Mouse (Mus musculus) CH12.LX (cell line): ENCODE results near the gene Eif4ebp2. TPM values are rescaled to one million over a fixed set of nuclear protein-coding genes. Genes with fewer than 3 reads are reported as not detected.

Experiments
- DNase-seq: peaks from one replicate; pipeline ENCODE4 v3.0.0-alpha.2; 2013; ENCODE audit errors: extremely low read depth
- H3K27ac ChIP-seq: 2 replicates; pipeline ENCODE4 v1.5.1; 2012; ENCODE audit warnings: low read depth, mild to moderate bottlenecking, control low read depth, moderate library complexity; ENCODE audit not compliant: insufficient read depth
- H3K27me3 ChIP-seq: replicated peaks from 2 replicates; pipeline ENCODE3; 2012; ENCODE audit warnings: inconsistent platforms
- H3K36me3 ChIP-seq, 2 experiments: replicated peaks in 1 of 2; 2 replicates each; pipeline versions ENCODE3 to v1.6.1; 2012; ENCODE audit warnings: inconsistent platforms in 1 of 2, low read length in 1 of 2, mild to moderate bottlenecking in 1 of 2, mixed read lengths in 1 of 2, moderate library complexity in 1 of 2; ENCODE audit not compliant: control insufficient read depth in 1 of 2, insufficient read depth in 1 of 2
- H3K4me1 ChIP-seq, 2 experiments: 2 replicates each; pipeline ENCODE4 v1.6.1; 2012; ENCODE audit warnings: inconsistent platforms in 1 of 2, moderate library complexity in 1 of 2; ENCODE audit not compliant: insufficient read depth in 2 of 2, control insufficient read depth in 1 of 2
- H3K4me2 ChIP-seq: 2 replicates; pipeline ENCODE4 v1.6.1; 2012; ENCODE audit warnings: low read depth, mild to moderate bottlenecking, control low read depth; ENCODE audit not compliant: poor library complexity, insufficient read depth, severe bottlenecking
- H3K4me3 ChIP-seq, 3 experiments: fragments of 150-350 bp in 1 of 3; sonication (generic) in 1 of 3; replicated peaks in 1 of 3; 2 replicates each; pipeline versions ENCODE3 to v1.5.1; 2011 to 2012; ENCODE audit warnings: low read depth in 2 of 3, low read length in 2 of 3, mild to moderate bottlenecking in 2 of 3, moderate library complexity in 2 of 3, control low read depth in 1 of 3, improper control_type of control experiment in 1 of 3, inconsistent platforms in 1 of 3, mixed read lengths in 1 of 3; ENCODE audit not compliant: poor library complexity in 1 of 3
- H3K79me2 ChIP-seq: replicated peaks from 2 replicates; pipeline ENCODE4 v1.6.1; 2012; ENCODE audit warnings: mild to moderate bottlenecking, moderate library complexity; ENCODE audit not compliant: control insufficient read depth, poor library complexity, insufficient read depth, severe bottlenecking; ENCODE audit errors: extremely low read depth
- H3K9ac ChIP-seq: 2 replicates; pipeline ENCODE4 v1.6.1; 2012; ENCODE audit warnings: low read depth, mild to moderate bottlenecking, control low read depth, moderate library complexity; ENCODE audit not compliant: insufficient read depth
- H3K9me3 ChIP-seq: replicated peaks from 2 replicates; pipeline ENCODE3; 2012; ENCODE audit warnings: low read length, inconsistent platforms, mixed read lengths
- BHLHE40 ChIP-seq: IDR thresholded peaks from 2 replicates; pipeline ENCODE4 v1.6.1; 2011; ENCODE audit warnings: mild to moderate bottlenecking, low read depth, low read length, improper control_type of control experiment
- CHD1 ChIP-seq: IDR thresholded peaks from 2 replicates; pipeline ENCODE4 v1.6.1; 2012; ENCODE audit warnings: low read depth, low read length, improper control_type of control experiment, inconsistent platforms
- CHD2 ChIP-seq: IDR thresholded peaks from 2 replicates; pipeline ENCODE4 v1.6.1; 2011; ENCODE audit warnings: low read length, improper control_type of control experiment
- E2F4 ChIP-seq: IDR thresholded peaks from 2 replicates; pipeline ENCODE4 v1.6.1; 2011; ENCODE audit warnings: low read depth, low read length, improper control_type of control experiment; ENCODE audit not compliant: insufficient replicate concordance
- ELF1 ChIP-seq: IDR thresholded peaks from 2 replicates; pipeline ENCODE4 v1.6.1; 2014; ENCODE audit warnings: low read depth, mild to moderate bottlenecking, inconsistent platforms, low read length, improper control_type of control experiment
- EP300 ChIP-seq: IDR thresholded peaks from 2 replicates; pipeline ENCODE4 v1.6.1; 2011; ENCODE audit warnings: low read length, improper control_type of control experiment
- HCFC1 ChIP-seq: IDR thresholded peaks from 2 replicates; pipeline ENCODE4 v1.6.1; 2012; ENCODE audit warnings: low read depth, mild to moderate bottlenecking, inconsistent platforms, low read length, improper control_type of control experiment
- JUN ChIP-seq: IDR thresholded peaks from 2 replicates; pipeline ENCODE4 v1.6.1; 2011; ENCODE audit warnings: low read depth, mild to moderate bottlenecking, low read length, improper control_type of control experiment, moderate library complexity; ENCODE audit not compliant: insufficient read depth
- KAT2A ChIP-seq: IDR thresholded peaks from 2 replicates; pipeline ENCODE4 v1.6.1; 2012; ENCODE audit warnings: low read length, improper control_type of control experiment, inconsistent platforms; ENCODE audit not compliant: insufficient replicate concordance
- MEF2A ChIP-seq: IDR thresholded peaks from 2 replicates; pipeline ENCODE4 v1.6.1; 2014; ENCODE audit warnings: low read depth, mild to moderate bottlenecking, inconsistent platforms, low read length, improper control_type of control experiment, borderline replicate concordance
- MXI1 ChIP-seq: IDR thresholded peaks from 2 replicates; pipeline ENCODE4 v1.6.1; 2011; ENCODE audit warnings: mild to moderate bottlenecking, low read depth, low read length, improper control_type of control experiment
- PAX5 ChIP-seq: IDR thresholded peaks from 2 replicates; pipeline ENCODE4 v1.6.1; 2012; ENCODE audit warnings: low read length, inconsistent platforms, mixed read lengths
- POLR2AphosphoS2 ChIP-seq: IDR thresholded peaks from 2 replicates; pipeline ENCODE4 v1.6.1; 2011; ENCODE audit warnings: low read depth, low read length, improper control_type of control experiment
- RAD21 ChIP-seq: IDR thresholded peaks from 2 replicates; pipeline ENCODE4 v1.6.1; 2011; ENCODE audit warnings: low read depth, mild to moderate bottlenecking, low read length, improper control_type of control experiment, moderate library complexity
- RCOR1 ChIP-seq: conservative IDR thresholded peaks from 2 replicates; pipeline ENCODE4 v1.6.1; 2012; ENCODE audit warnings: low read depth, mild to moderate bottlenecking, inconsistent platforms, low read length, improper control_type of control experiment
- SIN3A ChIP-seq: IDR thresholded peaks from 2 replicates; pipeline ENCODE4 v1.6.1; 2012; ENCODE audit warnings: low read length, improper control_type of control experiment, inconsistent platforms
- SMC3 ChIP-seq: IDR thresholded peaks from 2 replicates; pipeline ENCODE4 v1.6.1; 2011; ENCODE audit warnings: low read depth, low read length, improper control_type of control experiment
- TBP ChIP-seq: conservative IDR thresholded peaks from 2 replicates; pipeline ENCODE4 v1.6.1; 2011; ENCODE audit warnings: low read depth, low read length, improper control_type of control experiment
- UBTF ChIP-seq: IDR thresholded peaks from 2 replicates; pipeline ENCODE4 v1.6.1; 2012; ENCODE audit warnings: low read depth, mild to moderate bottlenecking, inconsistent platforms, low read length, improper control_type of control experiment, moderate library complexity
- USF1 ChIP-seq: IDR thresholded peaks from 2 replicates; pipeline ENCODE4 v1.6.1; 2014; ENCODE audit warnings: low read depth, mild to moderate bottlenecking, inconsistent platforms, low read length, improper control_type of control experiment
- USF2 ChIP-seq: conservative IDR thresholded peaks from 2 replicates; pipeline ENCODE4 v1.6.1; 2011; ENCODE audit warnings: low read depth, low read length, improper control_type of control experiment
- ZC3H11A ChIP-seq: IDR thresholded peaks from 2 replicates; pipeline ENCODE4 v1.6.1; 2012; ENCODE audit warnings: low read depth, mild to moderate bottlenecking, inconsistent platforms, low read length, improper control_type of control experiment
- ZMIZ1 ChIP-seq: IDR thresholded peaks from 2 replicates; pipeline ENCODE4 v1.6.1; 2012; ENCODE audit warnings: low read depth, mild to moderate bottlenecking, inconsistent platforms, low read length, improper control_type of control experiment
- dilution Hi-C: fragments of 300-500 bp; cut with MboI; formaldehyde crosslinking; loops from 2 replicates; pipeline ENCODE4 v1.14.3; 2020; ENCODE audit warnings: low sequenced_read_pairs; ENCODE audit not compliant: extremely low pct_unique_long_range_greater_than_20kb, extremely low pct_ligation_motif_present
- in situ Hi-C: fragments of 300-500 bp; cut with MboI; formaldehyde crosslinking; loops from 3 replicates; pipeline ENCODE4 v1.14.3; 2019; ENCODE audit warnings: low sequenced_read_pairs, low pct_ligation_motif_present, low pct_unique_long_range_greater_than_20kb, mixed read lengths
- polyA plus RNA-seq: library from polyadenylated mRNA; unstranded; fragments of >175 nt; gene quantifications from 2 replicates; pipeline ENCODE4 v1.2.1, GENCODE M21; 2012; ENCODE audit warnings: low read depth; ENCODE audit not compliant: insufficient read length
- total RNA-seq, 2 experiments: library from RNA; depleted of rRNA; stranded (reverse); fragments of 300-350 nt in 1 of 2; fragments of >200 nt in 1 of 2; gene quantifications; 2 replicates each; pipeline ENCODE4 v1.2.3; 2012 to 2014

The Eif4ebp2 gene
- total and polyA plus RNA-seq, 3 experiments: 7.5 to 73.2 (median 16.4) TPM

DNA sequence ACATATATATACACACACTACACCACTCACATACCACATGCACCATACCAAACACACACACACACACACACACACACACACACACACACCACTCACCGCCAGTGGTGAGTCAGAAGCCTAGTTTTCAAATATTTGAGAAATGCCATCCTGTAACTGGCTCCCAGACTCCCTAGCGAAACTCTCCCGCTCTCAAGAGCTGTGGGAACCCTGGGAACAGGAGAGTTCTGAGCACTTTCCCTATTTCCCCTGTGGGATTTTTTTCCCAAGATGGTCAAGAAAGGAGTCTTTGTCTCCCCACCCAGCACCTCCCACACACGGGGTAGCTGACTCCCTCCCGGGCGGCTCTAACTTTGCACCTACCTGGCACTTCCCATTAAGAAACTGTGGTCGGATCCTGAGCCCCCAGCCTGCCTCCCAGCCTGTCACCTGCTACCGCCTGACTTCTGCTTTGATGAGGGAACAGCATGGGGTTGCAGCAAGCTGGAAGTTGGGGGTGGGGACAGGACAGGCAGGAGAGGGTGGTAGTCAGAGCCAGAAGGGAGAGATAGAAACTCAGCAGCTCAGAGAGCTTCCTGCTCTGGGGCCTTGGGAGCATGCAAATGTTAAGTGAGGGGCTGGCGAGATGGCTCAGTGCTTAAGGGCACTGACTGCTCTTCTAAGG lies 57.9 kb downstream of the Eif4ebp2 start:
- H3K79me2 ChIP-seq: no peaks in the 10 kb centered on the region
- H3K27ac ChIP-seq: no peak overlapping the region
- H3K9ac ChIP-seq: no peak overlapping the region
- no peaks in the 10 kb centered on the region for H3K36me3 ChIP-seq
- TF ChIP-seq USF2: no peak
- no peak for TF ChIP-seq USF1
- TF ChIP-seq MEF2A: no peak
- no peak for TF ChIP-seq JUN
- no peak for TF ChIP-seq CHD2
- no peak for TF ChIP-seq BHLHE40
- TF ChIP-seq CHD1: no peak
- no peak for TF ChIP-seq RCOR1
- TF ChIP-seq UBTF: no peak
- TF ChIP-seq ELF1: no peak
- no peak for TF ChIP-seq SMC3
- no peak for TF ChIP-seq KAT2A
- TF ChIP-seq EP300: no peak
- TF ChIP-seq E2F4: no peak
- no peak for TF ChIP-seq ZMIZ1
- TF ChIP-seq RAD21: no peak
- no peak for TF ChIP-seq POLR2AphosphoS2
- no peak for TF ChIP-seq MXI1
- TF ChIP-seq ZC3H11A: no peak
- no peak for TF ChIP-seq TBP
- H3K27me3 ChIP-seq: peaks cover 2% of the 10 kb centered on the region
- H3K4me1 ChIP-seq: peaks cover 0 to 4% of the 10 kb centered on the region in 2 experiments; a peak in 1 of 4 replicates
- in situ Hi-C loops (no loop called here), dilution Hi-C loops (no loop called here)
- no peaks in the 10 kb centered on the region for H3K9me3 ChIP-seq
- H3K4me2 ChIP-seq: no peak overlapping the region
- no peak overlapping the region for H3K4me3 ChIP-seq
- DNase-seq: no peak

GRCm38 (mm10) chr10:61392584-61392983 lies 59.9 kb downstream of the Eif4ebp2 start:
- Histone ChIP-seq H3K4me1 (peaks cover 0 to 2% of the 10 kb centered on the region in 2 experiments; a peak in 1 of 4 replicates), H3K9ac (no peak overlapping the region), H3K27me3 (peaks cover 2% of the 10 kb centered on the region), H3K4me3 (no peak overlapping the region), H3K79me2 (no peaks in the 10 kb centered on the region), H3K36me3 (no peaks in the 10 kb centered on the region), H3K27ac (no peak overlapping the region), H3K9me3 (no peaks in the 10 kb centered on the region), H3K4me2 (no peak overlapping the region)
- in situ Hi-C loops: no loop called here
- dilution Hi-C loops: no loop called here
- TF ChIP-seq CHD2: no peak
- no peak for TF ChIP-seq PAX5
- no peak for TF ChIP-seq HCFC1
- no peak for TF ChIP-seq SIN3A
- no peak for TF ChIP-seq RCOR1
- no peak for DNase-seq
